Mouse (Mus musculus) adrenal gland, adult 8-10 months (tissue): ENCODE measurements around the gene Grik1. TPM values are rescaled to one million over a fixed set of nuclear protein-coding genes. Genes with fewer than 3 reads are reported as not detected.

Experiments
- DNase-seq: peaks from one replicate; pipeline ENCODE4 v3.0.0; 2022
- total RNA-seq, 4 experiments: library from RNA; stranded (reverse); gene quantifications; 2 replicates each; pipeline ENCODE4 v1.2.4; 2022

The Grik1 gene
- under 1 TPM in 1 of 4 experiments, not detected in 3; 0.16 TPM for total RNA-seq

DNA sequence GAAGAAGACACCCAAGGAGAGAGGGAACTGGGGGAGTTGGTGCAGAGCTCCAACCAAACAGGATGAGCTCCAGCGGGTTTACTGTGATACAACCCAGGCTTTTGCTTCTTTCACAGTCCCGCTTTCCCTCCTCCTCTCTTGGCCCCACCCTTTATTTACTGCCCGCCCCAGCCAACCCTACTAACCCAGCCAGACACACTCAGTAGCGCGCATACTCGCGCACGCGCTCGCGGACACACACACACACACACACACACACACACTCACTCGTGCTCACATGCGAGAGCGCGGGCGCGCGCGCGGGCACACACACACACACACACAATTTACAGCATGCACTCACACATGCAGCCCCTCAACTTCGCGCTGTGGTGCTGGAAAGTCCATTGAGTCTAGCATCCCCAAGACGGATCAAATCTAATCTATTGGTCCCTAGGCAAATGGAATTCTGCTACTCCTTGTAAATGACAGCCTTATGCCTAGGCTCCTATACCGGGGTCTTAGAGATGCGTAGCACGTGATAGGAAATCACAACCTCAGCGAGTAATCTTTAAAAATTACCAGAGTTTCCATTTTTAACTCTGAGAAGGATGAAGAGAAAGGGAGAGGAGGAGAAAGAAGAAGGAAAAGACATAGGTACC lies at the start of gene Grik1:
Gene Grik1 (minus strand): TSS at position 134 of the 641 bp plus-strand sequence.
- no peak for DNase-seq

DNA sequence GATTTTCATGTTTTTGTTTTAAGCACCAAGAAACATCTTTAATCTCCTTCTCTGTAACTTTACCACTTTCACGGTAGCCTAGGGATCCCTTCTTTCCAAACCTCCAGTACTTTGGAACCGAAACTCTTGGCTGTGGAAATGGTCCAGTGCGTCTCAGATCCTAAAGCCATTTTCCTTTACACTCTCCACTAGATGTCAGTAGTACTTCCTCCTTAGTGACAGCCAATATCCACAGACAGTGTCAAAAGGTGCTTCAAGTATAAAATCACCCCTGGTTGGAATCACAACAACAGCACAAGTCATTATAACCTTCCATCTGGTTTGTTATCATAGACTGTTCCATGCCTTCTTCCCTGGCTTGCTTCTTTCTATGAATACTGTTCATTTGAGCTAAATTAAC lies 4.1 kb upstream of the Grik1 start:
- no peak for DNase-seq

DNA sequence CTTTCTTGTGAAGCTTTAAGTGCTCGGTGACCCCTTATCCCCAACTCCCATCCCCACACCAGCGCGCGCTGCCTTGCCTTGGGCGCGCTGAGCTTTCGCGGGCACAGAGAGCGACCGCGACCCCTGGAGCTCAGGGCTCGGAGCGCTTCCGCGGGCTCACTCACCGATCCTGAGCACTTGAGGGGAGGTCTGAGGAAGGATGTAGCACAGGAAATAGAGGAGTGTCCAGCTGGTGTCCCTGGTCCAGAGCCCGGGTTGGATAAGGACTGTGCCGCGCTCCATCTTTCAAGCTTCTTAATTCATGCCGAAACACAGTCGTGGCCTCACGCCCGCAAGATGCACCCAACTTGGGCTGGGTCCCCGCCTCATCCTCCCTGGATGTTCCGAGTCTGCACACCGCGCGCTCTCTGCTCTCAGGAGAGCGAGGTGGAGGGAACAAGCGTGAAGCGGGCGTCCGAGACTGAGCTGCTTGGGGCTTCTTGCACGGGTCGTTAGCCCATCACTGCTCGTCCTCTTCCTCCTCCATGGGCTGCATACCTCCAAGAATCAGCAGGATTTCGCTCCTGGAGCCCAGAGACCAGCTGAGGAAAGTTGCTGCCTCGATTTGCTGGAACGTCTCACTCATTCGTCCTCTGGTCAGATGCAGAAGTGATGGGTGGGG lies 514 bp downstream of the Grik1 start:
- no peak for DNase-seq

DNA sequence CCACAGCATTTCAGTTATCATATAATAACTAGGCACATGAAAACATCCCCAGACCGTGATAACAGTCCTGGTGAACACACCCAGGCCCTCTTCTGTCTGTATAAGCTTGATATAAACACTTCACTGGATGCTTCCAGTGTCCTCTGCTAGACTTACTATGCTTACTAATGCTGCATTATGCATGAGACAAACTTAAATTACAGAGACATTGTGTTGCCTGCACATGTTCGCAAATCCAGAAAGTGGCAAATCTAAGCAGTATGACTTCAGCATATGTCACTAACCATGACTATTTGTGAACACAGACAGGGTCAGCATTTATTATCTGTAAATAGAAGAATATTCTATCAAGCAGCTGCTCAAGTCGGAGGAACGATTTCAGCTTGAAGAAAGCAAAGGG lies 31.7 kb downstream of the Grik1 start:
- no peak for DNase-seq

DNA sequence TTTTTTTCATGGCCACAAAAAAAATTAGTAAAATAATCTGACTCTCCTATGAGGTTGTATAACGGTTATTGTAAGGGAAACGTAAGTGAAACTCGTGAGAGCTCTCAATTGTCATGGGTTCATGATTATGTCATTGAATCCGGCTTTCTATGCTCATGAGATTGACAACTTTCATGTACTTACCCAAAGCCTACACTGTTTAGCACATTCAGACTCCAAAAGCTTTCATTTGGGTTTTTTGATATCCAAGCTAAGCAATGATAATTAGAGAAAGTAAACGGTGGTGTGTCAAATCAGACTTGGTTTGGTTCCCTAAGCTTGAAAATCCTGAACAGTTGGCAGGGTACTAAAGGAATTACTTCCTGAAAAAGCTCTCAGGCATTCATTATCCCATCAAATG lies 33.0 kb downstream of the Grik1 start:
- DNase-seq = no peak

DNA sequence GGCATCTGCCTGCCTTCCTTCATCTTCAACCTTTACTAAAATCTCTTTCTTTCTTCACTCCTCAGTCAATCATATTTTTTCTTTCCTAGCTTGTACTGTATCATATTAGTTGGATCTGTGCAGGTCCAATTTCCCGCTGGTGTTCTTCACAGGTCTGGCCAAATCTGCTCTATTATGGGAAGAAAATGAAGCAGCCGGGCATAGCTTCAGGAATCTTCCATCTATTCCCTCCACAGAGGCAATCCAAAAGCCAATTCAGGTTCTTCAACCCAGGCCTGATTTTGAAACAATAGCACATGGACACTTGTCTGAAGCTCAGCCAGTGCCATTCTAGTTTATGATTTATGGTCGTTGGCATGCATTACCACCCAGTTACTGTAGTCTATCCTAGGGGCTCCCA lies 34.0 kb downstream of the Grik1 start:
- no peak for DNase-seq

DNA sequence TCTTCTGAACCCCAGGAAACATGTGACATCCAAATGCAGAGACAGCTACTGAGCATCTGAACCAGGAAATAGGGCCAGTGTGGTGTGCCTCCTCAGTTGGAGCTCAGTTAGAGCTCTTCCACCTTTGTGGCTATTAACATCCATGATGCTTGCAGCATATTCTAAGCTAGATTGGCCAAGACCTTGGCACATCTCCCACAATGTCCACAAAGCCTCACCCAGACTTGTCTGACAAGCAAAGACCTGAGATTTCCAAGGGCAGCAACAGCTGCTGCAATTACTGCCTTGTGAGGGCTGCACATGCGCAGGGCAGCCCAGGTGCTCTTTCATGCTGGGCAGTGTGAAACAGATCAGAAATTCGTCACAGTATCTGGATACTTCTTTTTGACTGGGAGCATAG lies 37.4 kb downstream of the Grik1 start:
- no peak for DNase-seq

DNA sequence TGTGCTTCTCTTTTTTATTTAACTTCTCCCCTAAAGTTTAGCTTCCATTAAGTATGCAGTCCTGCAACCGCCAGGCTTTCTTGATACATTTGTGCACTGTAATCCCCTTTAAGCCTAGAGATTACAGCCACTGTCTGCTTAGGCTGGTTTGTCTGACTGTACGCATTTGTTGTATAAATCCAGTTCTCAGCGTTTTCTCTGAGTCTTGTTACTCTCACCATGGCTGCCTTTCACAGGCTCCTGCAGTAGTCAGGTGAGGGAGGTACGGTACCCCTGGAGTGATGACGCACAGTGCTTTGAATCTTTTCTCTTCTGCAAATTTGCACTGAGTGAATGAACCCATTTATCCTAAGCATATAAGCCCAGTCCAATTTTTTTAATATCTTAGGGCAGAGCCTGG lies 39.0 kb downstream of the Grik1 start:
- no peak for DNase-seq

DNA sequence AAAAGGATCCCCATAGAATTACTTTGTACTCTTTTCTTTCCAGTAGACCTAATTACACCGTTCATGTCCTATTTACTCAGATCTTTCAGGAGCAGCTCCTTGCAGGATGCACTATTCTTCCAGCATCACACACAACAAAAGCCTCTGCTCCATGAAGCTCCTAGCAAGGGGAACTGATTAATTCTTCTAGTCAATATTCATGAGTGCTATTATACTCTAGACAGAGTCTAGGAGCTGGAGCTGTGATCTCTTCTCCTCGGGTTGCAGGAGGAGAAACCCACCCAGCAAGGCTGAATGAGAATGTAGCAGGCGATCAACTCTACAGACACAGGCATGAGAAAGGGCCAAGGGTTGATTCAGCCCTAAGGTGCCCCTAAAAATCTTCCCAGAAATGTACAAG lies 40.2 kb downstream of the Grik1 start:
- DNase-seq = no peak

DNA sequence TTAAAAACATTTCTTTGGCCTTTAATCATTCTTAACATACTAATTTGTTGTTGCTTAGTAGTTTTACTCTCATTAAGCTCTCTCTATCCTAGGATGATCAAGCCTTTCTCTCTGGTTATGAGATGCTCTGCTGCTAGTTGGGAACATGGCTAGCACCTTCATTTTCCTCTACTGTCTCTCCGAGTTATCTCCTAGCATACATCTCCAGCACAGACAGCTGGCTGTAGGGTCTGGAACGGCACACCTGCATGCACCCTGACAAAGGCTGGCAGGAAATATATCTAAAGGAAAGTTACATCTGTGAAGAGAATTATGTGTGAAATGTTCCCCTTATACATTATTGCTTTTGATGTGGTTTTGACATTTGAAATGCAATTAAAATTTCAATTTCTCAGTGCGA lies 42.5 kb downstream of the Grik1 start:
- no peak for DNase-seq

DNA sequence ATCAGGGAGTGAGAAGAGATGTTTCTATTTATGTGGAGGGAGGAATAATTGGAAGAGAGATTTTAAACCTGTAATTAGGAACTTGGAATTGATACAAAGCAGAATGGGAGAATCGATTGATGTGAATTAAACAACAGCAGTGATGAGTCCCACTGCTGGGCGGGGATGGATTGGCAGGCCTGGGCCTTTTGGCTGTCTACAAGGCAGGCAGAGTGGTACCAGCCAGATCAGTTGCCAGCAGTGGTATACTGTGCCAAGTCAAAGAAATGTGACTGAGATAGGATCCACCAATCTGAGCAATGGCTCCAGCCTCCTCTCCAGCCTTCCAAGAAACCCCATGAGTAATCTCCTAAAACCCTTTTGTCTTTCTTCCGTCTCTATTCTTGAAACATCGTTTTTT lies 45.4 kb downstream of the Grik1 start:
- DNase-seq = no peak

DNA sequence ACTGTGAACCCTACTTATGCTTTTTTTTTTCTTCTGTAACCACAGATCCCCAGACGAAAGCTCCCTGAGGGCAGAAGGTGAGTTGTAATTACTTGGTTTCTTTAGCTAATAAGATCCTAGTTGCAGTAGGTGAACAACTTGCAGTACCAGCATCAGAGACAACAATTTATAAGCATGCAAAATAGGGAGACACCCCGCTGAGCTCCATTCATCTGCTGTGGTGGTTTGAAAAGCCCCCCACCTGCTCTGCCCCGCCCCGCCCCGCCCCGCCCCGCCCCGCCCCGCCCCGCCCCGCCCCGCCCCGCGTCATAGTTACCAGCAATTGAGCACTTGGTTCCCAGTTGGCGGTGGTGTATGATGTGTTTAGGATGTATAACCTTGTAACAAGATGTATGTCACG lies 64.4 kb downstream of the Grik1 start:
- no peak for DNase-seq

DNA sequence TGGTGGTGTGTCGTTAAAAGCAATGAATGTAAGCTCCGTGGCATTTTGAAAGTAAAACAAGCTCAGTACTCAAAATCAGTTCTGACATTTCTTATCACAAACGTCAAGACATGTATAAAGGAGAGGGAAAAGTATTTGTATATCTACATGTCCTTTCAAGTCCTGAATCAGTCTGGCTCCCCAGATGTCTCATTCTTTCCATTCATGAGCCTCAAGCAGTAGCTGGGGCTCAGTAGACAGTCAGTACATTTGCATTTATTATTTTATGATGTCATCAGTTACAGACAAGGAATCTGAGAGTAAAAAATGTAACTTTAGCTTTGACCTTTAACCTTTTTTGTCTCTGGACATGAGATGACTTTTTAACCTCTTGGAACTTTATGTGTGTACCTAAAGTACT lies 68.1 kb downstream of the Grik1 start:
- no peak for DNase-seq

DNA sequence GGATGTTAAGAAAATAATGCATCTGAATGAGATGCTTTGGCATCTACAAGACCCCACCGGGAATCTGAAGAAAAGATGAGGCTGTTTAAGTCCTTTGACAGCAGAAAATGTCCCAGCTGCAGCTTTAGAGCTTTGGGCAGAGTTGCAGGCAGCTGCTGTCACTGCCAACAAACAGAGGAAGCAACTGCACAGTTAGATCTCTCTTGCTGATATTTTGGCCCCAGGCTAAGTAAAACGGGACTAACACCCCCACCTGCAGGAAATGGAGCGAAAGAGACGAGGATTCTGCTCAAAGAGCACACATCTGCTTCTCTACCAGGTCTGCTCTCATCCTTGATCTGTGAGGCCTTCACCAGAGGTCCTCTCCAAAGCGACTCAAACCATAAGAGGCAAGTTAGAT lies 77.5 kb downstream of the Grik1 start:
- no peak for DNase-seq

DNA sequence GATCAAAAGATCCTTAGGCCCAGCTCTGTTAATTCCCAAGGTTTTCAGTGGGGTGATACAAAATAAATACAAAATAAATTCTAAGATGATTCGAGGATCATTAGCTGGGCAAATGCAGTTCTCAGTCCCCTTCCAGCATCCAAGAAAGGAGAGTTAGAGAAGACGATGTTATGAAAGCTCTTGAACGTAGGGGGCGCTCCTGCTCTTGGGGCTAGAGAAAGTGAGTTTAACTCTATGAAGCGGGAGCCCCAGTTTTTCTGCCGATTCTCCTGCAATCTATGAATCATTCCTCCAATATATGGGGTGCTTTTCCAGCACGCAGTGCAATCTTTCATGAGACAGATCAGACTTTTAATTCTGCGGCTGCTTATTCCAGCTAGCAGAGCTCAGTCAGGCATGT lies 78.2 kb downstream of the Grik1 start:
- no peak for DNase-seq

DNA sequence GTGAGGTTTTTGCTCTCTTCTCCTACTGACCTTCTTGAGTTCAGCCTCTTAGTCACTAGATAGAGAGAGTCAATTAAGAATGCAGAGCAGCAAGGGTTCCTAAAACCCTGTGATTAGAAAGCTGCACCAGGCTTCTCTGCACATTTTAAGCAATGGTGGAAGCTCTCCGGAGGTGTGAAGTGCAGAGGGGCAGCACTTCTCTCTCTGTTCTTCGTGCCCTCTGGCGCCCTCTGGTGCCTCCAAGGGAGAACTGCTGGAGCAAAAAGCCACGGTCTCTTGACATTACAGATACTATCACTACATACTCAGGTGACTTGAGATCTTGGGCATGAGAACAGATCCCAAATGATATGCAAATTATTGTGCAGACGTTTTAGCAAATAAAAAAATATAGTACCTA lies 85.7 kb downstream of the Grik1 start:
- peak; percentile 16 for DNase-seq

DNA sequence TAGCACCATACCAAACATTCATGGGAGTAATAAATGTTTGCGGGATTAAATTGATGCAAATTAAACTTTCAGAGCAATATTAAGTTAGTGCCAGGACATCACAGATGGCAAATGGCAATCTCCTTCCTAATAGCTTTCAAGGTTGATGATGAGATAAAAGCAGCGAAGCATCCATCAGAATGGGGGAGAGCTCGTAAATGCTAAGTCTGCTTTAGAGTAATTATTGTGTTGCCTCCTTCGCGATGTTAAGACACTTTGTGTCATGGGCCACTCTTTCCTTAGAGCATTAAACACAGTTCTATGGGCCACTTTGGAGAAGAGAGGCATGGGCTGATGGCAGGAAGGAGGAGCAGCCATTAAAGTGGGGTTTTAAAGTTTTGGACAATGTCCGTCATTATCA lies 86.1 kb downstream of the Grik1 start:
- DNase-seq = no peak

DNA sequence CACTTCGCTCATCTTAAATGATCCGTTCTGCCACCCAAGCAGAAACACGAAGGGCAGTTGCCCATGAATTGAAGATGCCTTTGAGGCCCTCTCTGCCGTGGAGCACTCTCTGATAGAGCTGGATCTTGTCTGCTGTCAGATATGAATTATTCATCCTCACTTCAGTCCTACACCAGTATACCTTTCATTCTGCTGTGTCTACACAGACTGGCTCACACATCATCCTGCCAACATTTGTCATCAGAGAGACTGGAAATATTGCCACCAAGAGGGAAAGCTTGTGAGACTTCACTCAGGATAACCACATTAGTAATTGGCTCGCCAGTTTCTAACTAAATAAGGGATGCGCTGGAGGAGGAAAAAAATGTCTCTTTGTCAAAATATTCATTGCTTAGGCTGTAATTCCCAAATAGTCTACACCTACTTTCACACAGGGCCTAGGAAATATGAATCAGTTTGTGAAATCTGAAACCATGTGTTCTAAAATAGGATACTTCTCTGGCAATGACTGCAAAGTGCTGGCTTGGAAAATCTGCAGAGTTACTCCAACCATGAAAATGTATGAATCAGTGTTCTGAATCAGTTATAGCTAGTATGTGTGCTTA lies 102.5 kb downstream of the Grik1 start:
- no peak for DNase-seq

DNA sequence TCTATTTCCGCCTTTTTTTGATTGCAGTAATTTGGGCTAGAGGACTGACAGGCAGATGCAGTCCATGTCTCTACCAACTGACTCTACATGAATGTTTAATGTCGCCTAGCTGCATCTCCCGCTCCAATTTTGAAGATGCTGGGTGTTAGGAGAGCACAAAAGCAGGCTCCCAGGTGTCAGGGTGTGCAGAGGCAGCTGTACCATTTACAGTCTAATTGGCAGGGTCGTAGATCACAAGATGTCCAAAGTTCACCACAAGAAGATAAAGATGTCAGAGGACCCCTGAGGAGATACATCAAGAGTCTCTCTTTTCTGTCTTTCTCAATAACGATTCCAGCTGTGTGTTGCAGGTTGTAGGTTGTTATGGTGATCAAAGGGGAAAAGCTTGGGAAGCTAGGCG lies 111.3 kb downstream of the Grik1 start:
- DNase-seq = no peak

DNA sequence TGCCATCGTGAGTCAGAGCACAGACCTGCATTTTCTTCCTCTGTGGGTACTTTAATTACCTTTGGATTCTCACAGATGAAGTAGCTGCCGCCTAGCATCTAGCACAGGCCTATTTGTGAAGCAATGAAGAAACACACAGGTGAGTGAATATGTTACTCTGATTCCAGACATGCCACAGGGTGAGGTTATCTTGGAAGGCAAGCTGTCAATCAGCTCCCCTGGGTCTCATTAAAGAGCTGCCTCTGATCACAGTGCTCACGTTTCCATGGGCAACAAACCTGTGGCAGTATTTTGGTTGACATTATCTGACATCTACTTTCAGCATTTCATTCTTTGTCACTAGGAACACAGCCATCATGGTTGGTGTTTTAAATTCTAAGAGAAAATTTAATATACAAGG lies 112.7 kb downstream of the Grik1 start:
- no peak for DNase-seq

DNA sequence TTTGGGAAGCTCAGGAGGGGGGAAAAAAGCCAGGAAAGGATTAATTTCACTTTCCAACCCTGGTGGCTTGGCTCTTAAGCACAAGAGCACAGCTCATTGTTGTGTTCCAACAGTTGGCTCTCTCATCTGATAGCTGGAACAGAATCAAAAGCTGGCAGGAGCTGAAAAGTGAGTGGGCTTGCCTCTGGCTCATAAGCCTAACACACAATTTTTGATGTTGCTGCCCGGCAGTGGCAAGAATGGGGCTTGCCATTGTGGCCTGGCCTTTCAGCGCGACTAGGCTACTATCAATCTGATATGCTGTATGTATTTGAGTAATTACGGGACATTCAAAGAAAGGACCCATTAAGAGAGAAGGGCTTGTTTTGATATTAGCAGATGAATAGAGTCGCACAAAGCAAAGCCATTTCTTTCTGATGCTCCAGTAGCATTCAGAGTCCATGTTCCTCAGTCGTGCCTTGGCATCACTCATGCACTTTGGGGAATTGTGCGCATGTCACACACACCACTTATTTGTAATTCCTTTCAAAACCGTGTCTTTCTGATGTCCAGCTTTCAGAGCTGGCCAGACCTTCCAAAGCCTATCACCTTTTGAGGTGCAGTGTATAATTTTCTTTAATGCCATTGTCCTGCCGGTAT lies 115.9 kb downstream of the Grik1 start:
- DNase-seq = no peak

DNA sequence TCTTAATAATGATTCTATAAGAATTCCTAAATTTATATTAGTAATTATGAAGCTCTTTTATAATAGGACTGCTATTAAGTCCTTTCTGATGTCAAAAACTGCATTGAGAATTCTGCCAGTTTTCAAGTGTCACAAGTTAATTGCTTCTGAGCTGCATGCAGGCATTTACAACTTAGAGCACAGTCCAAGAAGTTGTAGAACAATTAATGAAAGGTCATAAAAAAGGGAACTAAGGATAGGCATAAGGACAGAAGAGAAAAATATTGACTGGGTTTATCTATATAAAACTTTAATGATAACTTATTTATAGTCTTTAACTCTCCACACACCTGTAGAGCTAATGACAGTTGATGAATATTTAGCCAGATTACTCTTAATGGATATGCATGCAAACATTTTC lies 123.5 kb downstream of the Grik1 start:
- no peak for DNase-seq

DNA sequence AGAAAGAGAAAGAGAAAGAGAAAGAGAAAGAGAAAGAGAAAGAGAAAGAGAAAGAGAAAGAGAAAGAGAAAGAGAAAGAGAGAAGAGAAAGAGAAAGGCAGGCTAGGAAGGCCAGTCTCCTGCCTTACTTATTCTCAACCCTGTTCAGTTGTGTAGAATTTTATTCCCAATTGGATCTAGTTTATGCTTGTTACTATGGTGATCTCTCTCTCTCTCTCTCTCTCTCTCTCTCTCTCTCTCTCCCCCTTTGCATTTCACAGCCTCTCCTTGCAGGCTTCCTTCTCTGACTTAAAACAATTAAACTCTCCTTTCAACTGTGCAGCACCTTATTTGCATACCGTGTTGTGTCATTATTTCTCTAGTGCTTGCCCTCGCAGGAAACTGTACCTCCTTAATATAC lies 147.5 kb downstream of the Grik1 start:
- no peak for DNase-seq

DNA sequence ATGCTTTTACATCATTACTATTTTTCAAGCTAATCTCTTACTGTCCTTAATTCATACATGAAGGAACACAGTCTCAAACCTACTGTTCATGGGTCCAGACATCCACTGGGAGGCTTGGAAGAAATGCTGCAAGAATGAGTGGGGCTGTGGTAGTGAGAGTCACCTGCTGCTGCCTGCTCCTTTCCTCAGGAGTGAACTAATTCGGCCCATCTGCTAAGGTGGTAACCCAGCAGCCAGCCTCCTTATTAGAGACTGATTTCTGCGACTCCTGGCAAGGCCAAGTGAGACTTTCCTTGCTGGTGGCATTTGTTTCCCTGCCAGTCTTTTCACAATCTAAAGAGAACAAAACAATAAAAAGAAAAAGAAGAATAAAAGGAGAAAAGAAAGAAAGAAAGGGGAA lies 147.9 kb downstream of the Grik1 start:
- DNase-seq = no peak
